18 mouse cellular contexts compared by ENCODE assay signal in the genomic region with DNA sequence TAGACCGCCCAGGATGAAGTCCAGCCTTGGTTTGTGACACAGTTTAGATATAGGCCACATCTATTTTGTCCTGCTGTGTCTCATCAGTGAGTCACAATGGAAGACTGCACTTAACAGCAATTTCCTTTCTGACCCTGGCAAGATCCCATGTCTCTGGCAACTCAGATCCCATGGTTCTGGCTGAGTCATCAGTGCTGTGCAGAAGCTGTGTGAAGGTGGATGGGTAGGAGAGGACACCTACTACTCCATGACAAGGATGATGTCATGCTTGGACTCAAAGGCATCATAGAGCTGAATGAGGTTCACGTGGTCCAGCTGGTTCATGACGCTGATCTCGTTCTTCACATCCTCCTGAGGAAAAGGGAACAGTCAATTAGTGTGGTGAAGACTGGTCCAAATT.
DNase-seq lines count a peak whose midpoint lies in the region; ATAC-seq and TF ChIP-seq lines count a peak whose summit lies in the region.
"Had no signal": no experiment of that assay in that cellular context is flagged by ENCODE, and none has a peak within 500 bp of the region (broad histone marks: within the 10 kb centered on the region; RNA-seq: fewer than 3 reads in every experiment).

No protein-coding gene starts in this region.

- no peak overlapping the region for H3K4me3 ChIP-seq in kidney, postnatal 0 days (replicated peaks; ENCODE audit: low read depth, low read length)
- H3K4me3 ChIP-seq in lung, adult 2 months (replicated peaks; ENCODE audit: extremely low read depth, low read depth, low read length) = no peak overlapping the region
- H3K4me3 ChIP-seq: forebrain, embryonic 12.5 days; hindbrain, embryonic 13.5 days; kidney, embryonic 15.5 days had no signal

- no peaks in the 10 kb centered on the region for H3K36me3 ChIP-seq in kidney, postnatal 0 days (ENCODE audit: insufficient read depth, low read length)
- H3K36me3 ChIP-seq: forebrain, embryonic 12.5 days; hindbrain, embryonic 13.5 days; kidney, embryonic 15.5 days had no signal

- no peaks in the 10 kb centered on the region for H3K9me3 ChIP-seq in kidney, postnatal 0 days (replicated peaks; ENCODE audit: low read length)
- H3K9me3 ChIP-seq: forebrain, embryonic 12.5 days; hindbrain, embryonic 13.5 days; kidney, embryonic 15.5 days had no signal

- H3K27me3 ChIP-seq in kidney, postnatal 0 days (ENCODE audit: insufficient read depth, low read length) = no peaks in the 10 kb centered on the region
- H3K27me3 ChIP-seq: forebrain, embryonic 12.5 days; hindbrain, embryonic 13.5 days; kidney, embryonic 15.5 days had no signal

- no peak overlapping the region for H3K4me2 ChIP-seq in kidney, postnatal 0 days (ENCODE audit: low read length)
- H3K4me2 ChIP-seq: forebrain, embryonic 12.5 days; hindbrain, embryonic 13.5 days; kidney, embryonic 15.5 days; liver, embryonic 11.5 days; lung, embryonic 14.5 days had no signal

- ATAC-seq in kidney, postnatal 0 days (replicated peaks; ENCODE audit: low FRiP score, low read depth) = 0 out of 2 replicates have a peak, but pooled peaks have one; percentile 57

- TF ChIP-seq CTCF in kidney, postnatal 0 days (IDR thresholded peaks at IDR 0.05; ENCODE audit: low read depth) = no peak
- TF ChIP-seq CTCF in lung, adult 2 months (IDR thresholded peaks at IDR 0.05; ENCODE audit: insufficient read depth, low read length) = no peak

- H3K9ac ChIP-seq in kidney, postnatal 0 days (ENCODE audit: low read depth, low read length) = no peak overlapping the region
- H3K9ac ChIP-seq: forebrain, embryonic 12.5 days; hindbrain, embryonic 13.5 days; kidney, embryonic 15.5 days; lung, embryonic 14.5 days had no signal

- TF ChIP-seq POLR2A in lung, adult 2 months (IDR thresholded peaks at IDR 0.05; ENCODE audit: borderline replicate concordance, extremely low read depth, low read depth, low read length) = no peak

- DNase-seq in kidney, postnatal 0 days (ENCODE audit: low spot score) = no peak
- DNase-seq in kidney, postnatal 14 days = no peak
- peak; percentile 90 for DNase-seq in Muller cell, postnatal 12 days (ENCODE audit: inconsistent ontology term)
- DNase-seq in adrenal gland, adult 8-10 months = peak; percentile 62
- peak; percentile 63 for DNase-seq in skeletal muscle tissue, adult 2 months (ENCODE audit: low read depth, low spot score)
- DNase-seq in lung, adult 2 months = no peak
- DNase-seq in retina, embryonic 14.5 days (ENCODE audit: low spot score) = no peak
- DNase-seq: cerebellum, adult 9-11 months; heart, postnatal 10 days; left cerebral cortex, postnatal 4 days; midbrain, embryonic 14.5 days; thymus, postnatal 14 days had no signal

- no peak overlapping the region for H3K27ac ChIP-seq in kidney, postnatal 0 days
- H3K27ac ChIP-seq: forebrain, embryonic 12.5 days; hindbrain, embryonic 13.5 days; kidney, embryonic 15.5 days; macrophage had no signal

- no peaks in the 10 kb centered on the region for H3K4me1 ChIP-seq in kidney, postnatal 0 days (replicated peaks; ENCODE audit: insufficient read depth, low read length)
- no peaks in the 10 kb centered on the region for H3K4me1 ChIP-seq in lung, adult 2 months (ENCODE audit: control insufficient read depth, insufficient read depth, low read length)
- H3K4me1 ChIP-seq: forebrain, embryonic 12.5 days; hindbrain, embryonic 13.5 days had no signal

- WGBS in kidney, postnatal 0 days = 90% methylated on average over 4 of the region's 4 CpGs
- WGBS in lung, adult 2 months = 77% methylated on average over 4 of the region's 4 CpGs

Comparison
In these comparisons a context has a peak if more than half of its experiments do, and no peak if none do; other contexts are left out.
1. DNase-seq: peak in Muller cell, postnatal 12 days (single experiment), adrenal gland, adult 8-10 months (single experiment) and skeletal muscle tissue, adult 2 months (single experiment); none in kidney, postnatal 0 days (single experiment), kidney, postnatal 14 days (single experiment), lung, adult 2 months (single experiment) and retina, embryonic 14.5 days (single experiment).